Mouse (Mus musculus): ENCODE measurements around the gene Rbm14.

Rbm14 gene

GRCm38 (mm10) chr19:4833977-4834376 lies 22.5 kb upstream of the Rbm14 start:
- ChIA-PET CTCF (interaction anchor here in 1 of 4 experiments (1.7 kb wide), 1 partner anchor 21 kb away, joined by 4 read pairs; no protein-coding TSS in a partner anchor), POLR2A (interaction anchor here in 3 of 4 experiments (0.6 to 2.1 kb wide), 10 partner anchors 11 to 76 kb away, joined by 3 to 14 read pairs (median 3); partner anchors contain the start of genes Gm21992 (in 1 of the 3) and Rbm14 (in 1 of the 3))

GRCm38 (mm10) chr19:4829156-4829555 lies 17.7 kb upstream of the Rbm14 start:
- CTCF ChIA-PET = interaction anchor here in 3 of 4 experiments (0.9 to 1.7 kb wide), 6 partner anchors 16 to 21 kb away, joined by 3 to 9 read pairs (median 4); partner anchors contain the start of genes Gm21992 (in 1 of the 3) and Rbm14 (in 1 of the 3)

GRCm38 (mm10) chr19:4828444-4829114 lies 17.1 kb upstream of the Rbm14 start:
- POLR2A ChIA-PET = interaction anchor here (0.7 to 3.2 kb wide), 31 partner anchors 8 to 103 kb away, joined by 3 to 36 read pairs (median 4); partner anchors contain the start of genes Ccdc87 (in 3 of the 4), Ccs (in 3 of the 4), Gm21992 (in 3 of the 4) and Rbm14 (in 3 of the 4)

More at GRCm38 (mm10) chr19:4829156-4829555, 17.7 kb upstream of the Rbm14 start:
- POLR2A ChIA-PET = interaction anchor here in 3 of 4 experiments (0.7 to 3.2 kb wide), 30 partner anchors 9 to 102 kb away, joined by 3 to 36 read pairs (median 4); partner anchors contain the start of genes Ccdc87 (in 3 of the 3), Ccs (in 3 of the 3), Gm21992 (in 3 of the 3) and Rbm14 (in 3 of the 3)

GRCm38 (mm10) chr19:4820678-4821303 lies 9.4 kb upstream of the Rbm14 start:
- POLR2A ChIA-PET = interaction anchor here in 3 of 4 experiments (0.6 to 4.0 kb wide), 10 partner anchors 8 to 604 kb away, joined by 3 to 32 read pairs (median 3); partner anchors contain the start of genes Gm21992 (in 2 of the 3), Rbm14 (in 2 of the 3), AI837181 (in 1 of the 3) and Drap1 (in 1 of the 3)
- CTCF ChIA-PET = interaction anchor here in 2 of 4 experiments (0.6 to 1.3 kb wide), 3 partner anchors 27 to 131 kb away, joined by 3 to 5 read pairs (median 4); no protein-coding TSS in a partner anchor

More at GRCm38 (mm10) chr19:4828444-4829114, 17.1 kb upstream of the Rbm14 start:
- CTCF ChIA-PET = interaction anchor here in 3 of 4 experiments (0.6 to 1.7 kb wide), 7 partner anchors 12 to 22 kb away, joined by 3 to 9 read pairs (median 4); partner anchors contain the start of genes Gm21992 (in 1 of the 3) and Rbm14 (in 1 of the 3)

- POLR2A ChIA-PET = interaction anchor here in 3 of 4 experiments (0.8 to 1.3 kb wide), 3 partner anchors 11 to 666 kb away, joined by 3 read pairs; no protein-coding TSS in a partner anchor
Measured at GRCm38 (mm10) chr19:4817182-4817835, 5.9 kb upstream of the Rbm14 start.

GRCm38 (mm10) chr19:4813015-4813414 lies 1.6 kb upstream of the Rbm14 start:
- ChIA-PET POLR2A (interaction anchor here (0.5 to 24.6 kb wide), 79 partner anchors 8 to 612 kb away, joined by 3 to 1124 read pairs (median 7); partner anchors contain the start of genes Rbm4 (in 4 of the 4), Ccdc87 (in 3 of the 4), Ccs (in 3 of the 4) and Ctsf (in 3 of the 4)), CTCF (interaction anchor here (0.5 to 3.1 kb wide), 81 partner anchors 9 to 677 kb away, joined by 3 to 73 read pairs (median 4); partner anchors contain the start of genes Ccdc87 (in 4 of the 4), Ccs (in 4 of the 4), Bbs1 (in 3 of the 4) and Rbm4b (in 2 of the 4))

More at GRCm38 (mm10) chr19:4817182-4817835, 5.9 kb upstream of the Rbm14 start:
- CTCF ChIA-PET = interaction anchor here in 1 of 4 experiments (0.6 to 0.7 kb wide), 2 partner anchors 11 to 65 kb away, joined by 3 to 6 read pairs; no protein-coding TSS in a partner anchor

- POLR2A ChIA-PET = interaction anchor here (0.5 to 24.6 kb wide), 128 partner anchors 8 to 1034 kb away, joined by 3 to 1124 read pairs (median 5); partner anchors contain the start of genes Rbm4 (in 4 of the 4), Bbs1 (in 3 of the 4), Ccdc87 (in 3 of the 4) and Ccs (in 3 of the 4)
- CTCF ChIA-PET = interaction anchor here (0.5 to 3.1 kb wide), 72 partner anchors 10 to 676 kb away, joined by 3 to 73 read pairs (median 4); partner anchors contain the start of genes Ccdc87 (in 4 of the 4), Ccs (in 4 of the 4), Bbs1 (in 3 of the 4) and Rbm4b (in 2 of the 4)
Measured at GRCm38 (mm10) chr19:4812334-4812949, 1.0 kb upstream of the Rbm14 start.

- ChIA-PET CTCF (interaction anchor here (0.6 to 3.1 kb wide), 22 partner anchors 11 to 302 kb away, joined by 3 to 73 read pairs (median 5); partner anchors contain the start of genes Bbs1 (in 1 of the 4), Ccdc87 (in 1 of the 4), Ccs (in 1 of the 4) and Pcx (in 1 of the 4)), POLR2A (interaction anchor here (0.5 to 24.6 kb wide), 116 partner anchors 8 to 1034 kb away, joined by 3 to 1124 read pairs (median 5); partner anchors contain the start of genes Rbm4 (in 4 of the 4), Bbs1 (in 3 of the 4), Ccdc87 (in 3 of the 4) and Ccs (in 3 of the 4))
Measured at GRCm38 (mm10) chr19:4811909-4812242, 442 bp upstream of the Rbm14 start.

- ChIA-PET CTCF (interaction anchor here in 3 of 4 experiments (0.5 to 3.1 kb wide), 7 partner anchors 10 to 67 kb away, joined by 3 to 73 read pairs (median 5); no protein-coding TSS in a partner anchor), POLR2A (interaction anchor here (0.5 to 24.6 kb wide), 80 partner anchors 11 to 680 kb away, joined by 3 to 1124 read pairs (median 8); partner anchors contain the start of genes Rbm4 (in 4 of the 4), Ccdc87 (in 3 of the 4), Ccs (in 3 of the 4) and Actn3 (in 2 of the 4))
Measured at GRCm38 (mm10) chr19:4810746-4811062, 730 bp downstream of the Rbm14 start.

GRCm38 (mm10) chr19:4810309-4810708 lies 1.1 kb downstream of the Rbm14 start:
- POLR2A ChIA-PET = interaction anchor here (0.6 to 24.6 kb wide), 58 partner anchors 12 to 1033 kb away, joined by 3 to 1124 read pairs (median 4); partner anchors contain the start of genes Rbm4 (in 4 of the 4), Ccdc87 (in 3 of the 4), Ccs (in 3 of the 4) and Bbs1 (in 2 of the 4)
- CTCF ChIA-PET = interaction anchor here in 2 of 4 experiments (0.5 to 1.0 kb wide), 3 partner anchors 37 to 53 kb away, joined by 3 read pairs; no protein-coding TSS in a partner anchor

- CTCF ChIA-PET = interaction anchor here in 2 of 4 experiments (0.6 to 4.9 kb wide), 3 partner anchors 9 to 121 kb away, joined by 3 to 23 read pairs (median 4); partner anchors contain the start of genes Gm21992 (in 1 of the 2) and Rbm14 (in 1 of the 2)
- POLR2A ChIA-PET = interaction anchor here (0.5 to 28.5 kb wide), 43 partner anchors 1 to 1282 kb away, joined by 3 to 1124 read pairs (median 5); partner anchors contain the start of genes Rbm4 (in 4 of the 4), Gm21992 (in 3 of the 4), Rbm14 (in 3 of the 4) and Ccdc87 (in 1 of the 4)
Measured at GRCm38 (mm10) chr19:4803283-4803682, 8.2 kb downstream of the Rbm14 start.

GRCm38 (mm10) chr19:4802691-4803091 lies 8.7 kb downstream of the Rbm14 start:
- CTCF ChIA-PET = interaction anchor here in 2 of 4 experiments (0.6 to 4.9 kb wide), 3 partner anchors 9 to 121 kb away, joined by 3 to 23 read pairs (median 4); partner anchors contain the start of genes Gm21992 (in 1 of the 2) and Rbm14 (in 1 of the 2)
- POLR2A ChIA-PET = interaction anchor here (0.7 to 28.5 kb wide), 41 partner anchors 1 to 1282 kb away, joined by 3 to 1124 read pairs (median 5); partner anchors contain the start of genes Rbm4 (in 4 of the 4), Gm21992 (in 3 of the 4), Rbm14 (in 3 of the 4) and Ccdc87 (in 1 of the 4)

GRCm38 (mm10) chr19:4799083-4799482 lies 12.4 kb downstream of the Rbm14 start:
- ChIA-PET CTCF (interaction anchor here in 2 of 4 experiments (0.6 to 4.9 kb wide), 2 partner anchors 13 to 14 kb away, joined by 3 to 23 read pairs; partner anchors contain the start of genes Gm21992 (in 1 of the 2) and Rbm14 (in 1 of the 2)), POLR2A (interaction anchor here (0.9 to 28.5 kb wide), 13 partner anchors 3 to 289 kb away, joined by 3 to 1124 read pairs (median 3); partner anchors contain the start of genes Gm21992 (in 3 of the 4), Rbm14 (in 3 of the 4), Pcx (in 1 of the 4) and Rbm4 (in 1 of the 4))

- POLR2A ChIA-PET = interaction anchor here (0.6 to 28.5 kb wide), 13 partner anchors 4 to 606 kb away, joined by 3 to 1124 read pairs (median 5); partner anchors contain the start of genes Gm21992 (in 3 of the 4), Rbm14 (in 3 of the 4), Ppp1ca (in 1 of the 4) and Rbm4 (in 1 of the 4)
Measured at GRCm38 (mm10) chr19:4797846-4798245, 13.6 kb downstream of the Rbm14 start.

GRCm38 (mm10) chr19:4795929-4796328 lies 15.5 kb downstream of the Rbm14 start:
- ChIA-PET CTCF (no interaction called here), POLR2A (interaction anchor here in 3 of 4 experiments (1.4 to 28.5 kb wide), 10 partner anchors 6 to 228 kb away, joined by 3 to 1124 read pairs (median 70); partner anchors contain the start of genes Gm21992 (in 3 of the 3), Rbm14 (in 3 of the 3), Rbm4 (in 1 of the 3) and Slc29a2 (in 1 of the 3))

More at GRCm38 (mm10) chr19:4797846-4798245, 13.6 kb downstream of the Rbm14 start:
- CTCF ChIA-PET = interaction anchor here in 2 of 4 experiments (0.7 to 0.9 kb wide), 2 partner anchors 15 to 1471 kb away, joined by 3 read pairs; no protein-coding TSS in a partner anchor
